ENCODE assay signal across 10 mouse cellular contexts in genomic region chr5:142702511-142703138, GRCm38 (mm10). TPM values are rescaled to one million over a fixed set of nuclear protein-coding genes. Genes with fewer than 3 reads are reported as not detected.
A peak's percentile ranks its signal among the peaks of the same experiment; 100 is the strongest.
DNase-seq lines count a peak whose midpoint lies in the region; ATAC-seq and TF ChIP-seq lines count a peak whose summit lies in the region.
"Had no signal": no experiment of that assay in that cellular context is flagged by ENCODE, and none has a peak within 500 bp of the region (broad histone marks: within the 10 kb centered on the region; RNA-seq: fewer than 3 reads in every experiment).

No protein-coding gene starts in this region.

- H3K4me2 ChIP-seq in heart, embryonic 11.5 days, result peak overlapping the region; percentile 98
- peak overlapping the region; percentile 69 for H3K4me2 ChIP-seq in hindbrain, embryonic 12.5 days (replicated peaks)

- no peaks in the 10 kb centered on the region for H3K36me3 ChIP-seq in heart, embryonic 11.5 days (ENCODE audit: control insufficient read depth, insufficient read depth, low read length)
- peaks cover 18% of the 10 kb centered on the region for H3K36me3 ChIP-seq in hindbrain, embryonic 12.5 days

- intact Hi-C loops in heart, postnatal 14 days (cut with DNase I), result no loop called here

- H3K27ac ChIP-seq in heart, embryonic 11.5 days (ENCODE audit: low read depth, low read length), result no peak overlapping the region
- H3K27ac ChIP-seq in bone marrow, adult 2 months (ENCODE audit: control insufficient read depth, insufficient read depth, low read depth, low read length, poor library complexity), result no peak overlapping the region
- H3K27ac ChIP-seq in hindbrain, embryonic 12.5 days, result peak overlapping the region; percentile 41; the same call in 1 of the 2 replicates

- peak overlapping the region; percentile 57 for H3K4me3 ChIP-seq in heart, embryonic 11.5 days (ENCODE audit: low read depth, low read length)
- peak overlapping the region; percentile 18 for H3K4me3 ChIP-seq in bone marrow, adult 2 months (replicated peaks; ENCODE audit: control insufficient read depth, low read depth, low read length)
- peak overlapping the region; percentile 72 for H3K4me3 ChIP-seq in hindbrain, embryonic 12.5 days

- TF ChIP-seq CTCF in bone marrow, adult 2 months (IDR thresholded peaks at IDR 0.05; ENCODE audit: control insufficient read depth, insufficient read depth, low read length), result no peak

- no peak for DNase-seq in heart, postnatal 14 days
- DNase-seq in right cerebral cortex, adult 18-20 months, result no peak
- no peak for DNase-seq in kidney, adult 8-10 months

- TF ChIP-seq POLR2A in bone marrow, adult 2 months (IDR thresholded peaks at IDR 0.05; ENCODE audit: borderline replicate concordance, control insufficient read depth, low read depth, low read length), result no peak

- H3K27me3 ChIP-seq in heart, embryonic 11.5 days (ENCODE audit: control insufficient read depth, insufficient read depth, low read length), result peaks cover 50% of the 10 kb centered on the region
- H3K27me3 ChIP-seq in hindbrain, embryonic 12.5 days, result peaks cover 23% of the 10 kb centered on the region

- no peak for ATAC-seq in heart, embryonic 11.5 days (replicated peaks; ENCODE audit: insufficient number of reproducible peaks, low FRiP score, low TSS enrichment)
- peak; percentile 33 for ATAC-seq in hindbrain, embryonic 12.5 days (ENCODE audit: low FRiP score)
- ATAC-seq in megakaryocyte-erythroid progenitor cell, adult 5-6 weeks (replicated peaks; ENCODE audit: low FRiP score, low TSS enrichment, poor library complexity, severe bottlenecking), result 0 out of 2 replicates have a peak, but pooled peaks have one; percentile 1
- no peak for ATAC-seq in activated CD4-positive, CD25-positive, alpha-beta regulatory T cell, adult 4 months

- peaks cover 5% of the 10 kb centered on the region; the same call in 1 of the 2 replicates for H3K4me1 ChIP-seq in heart, embryonic 11.5 days (ENCODE audit: control insufficient read depth, insufficient read depth, low read length)
- H3K4me1 ChIP-seq in bone marrow, adult 2 months (ENCODE audit: control insufficient read depth, insufficient read depth, low read length), result no peaks in the 10 kb centered on the region; the same call in 1 of the 2 replicates
- peaks cover 23% of the 10 kb centered on the region for H3K4me1 ChIP-seq in hindbrain, embryonic 12.5 days

- WGBS in heart, embryonic 11.5 days (ENCODE audit: insufficient replicate concordance), result 25% methylated on average over 18 of the region's 18 CpGs
- 23% methylated on average over 18 of the region's 18 CpGs for WGBS in bone marrow, adult 2 months
- WGBS in hindbrain, embryonic 12.5 days, result 23% methylated on average over 18 of the region's 18 CpGs

- H3K9me3 ChIP-seq in heart, embryonic 11.5 days (replicated peaks; ENCODE audit: control insufficient read depth, low read length), result no peaks in the 10 kb centered on the region
- H3K9me3 ChIP-seq in hindbrain, embryonic 12.5 days (replicated peaks), result no peaks in the 10 kb centered on the region

- H3K9ac ChIP-seq in heart, embryonic 11.5 days (ENCODE audit: low read depth, low read length), result peak overlapping the region; percentile 68
- peak overlapping the region; percentile 87 for H3K9ac ChIP-seq in hindbrain, embryonic 12.5 days

RNA-seq across cellular contexts. Expression of gene Slc29a4, which starts 10.3 kb away (rescaled TPM):
- polyA plus RNA-seq in heart, embryonic 11.5 days (2014; fragmentation: Nextera tagmentation; extraction: Ambion mirVana), result 2.1 and 3.1 TPM in 2 replicates
- under 1 TPM; 0.63 to 0.69 TPM for total RNA-seq in heart, postnatal 14 days (2021)
- not detected in 2 replicates for polyA plus RNA-seq in bone marrow, adult 2 months (2011; ENCODE audit: insufficient read depth, insufficient read length, low replicate concordance, missing spikeins)
- polyA plus RNA-seq in hindbrain, embryonic 12.5 days (2016; fragmentation: Nextera tagmentation; extraction: Ambion mirVana), result 58.5 and 60.2 TPM in 2 replicates
- not detected in 2 replicates for total RNA-seq in megakaryocyte-erythroid progenitor cell, adult 5-6 weeks (2014; fragmentation: Nextera tagmentation)
- not detected in 2 replicates for total RNA-seq in megakaryocyte-erythroid progenitor cell, adult 5-6 weeks (2017)
- polyA plus RNA-seq in activated CD4-positive, CD25-positive, alpha-beta regulatory T cell, adult 4 months (2017; shearing (Covaris generic)), result under 1 TPM; 0.50 to 0.86 TPM
- total RNA-seq: CH12.LX; common myeloid progenitor, adult 5-6 weeks had no signal

Comparison
In these comparisons a context has a peak if more than half of its experiments do, and no peak if none do; other contexts are left out.
1. ATAC-seq: peak in hindbrain, embryonic 12.5 days (single experiment) and megakaryocyte-erythroid progenitor cell, adult 5-6 weeks (single experiment); none in heart, embryonic 11.5 days (single experiment) and activated CD4-positive, CD25-positive, alpha-beta regulatory T cell, adult 4 months (single experiment).
2. H3K4me3 ChIP-seq: peak in every context shown above with its lines; median percentile 72 in hindbrain, embryonic 12.5 days; 57 in heart, embryonic 11.5 days; 18 in bone marrow, adult 2 months.
3. RNA of gene Slc29a4, which starts 10.3 kb away (polyA plus RNA-seq): 58.5 to 60.2 TPM in hindbrain, embryonic 12.5 days; 2.1 to 3.1 TPM in heart, embryonic 11.5 days, 0.50 to 0.86 TPM in activated CD4-positive, CD25-positive, alpha-beta regulatory T cell, adult 4 months and not detected in bone marrow, adult 2 months; every median in the first group is over 10 times any median in the second.